Mouse (Mus musculus) forebrain, embryonic 14.5 days (tissue): ENCODE measurements around the gene Maco1. TPM values are rescaled to one million over a fixed set of nuclear protein-coding genes. Genes with fewer than 3 reads are reported as not detected.
A peak's percentile ranks its signal among the peaks of the same experiment; 100 is the strongest.
"Not testable (repeated sequence)": the region's sequence is repeated elsewhere in the genome, so short reads cannot be mapped to it uniquely, and the experiment has no call there.

Experiments
- ATAC-seq: fragments of 200-750 bp; cut with Nextera tagmentation; 2 replicates; pipeline ENCODE4 v1.8.0; 2017; ENCODE audit warnings: mild to moderate bottlenecking, moderate library complexity
- DNase-seq: peaks from one replicate; pipeline ENCODE4 v3.0.0-alpha.2; 2015; ENCODE audit warnings: low spot score
- H3K27ac ChIP-seq: fragments of 300-500 bp; sonication (generic); 2 replicates; pipeline ENCODE4 v1.5.1; 2014; ENCODE audit warnings: low read depth, mild to moderate bottlenecking, control low read depth, low read length, moderate library complexity
- H3K27me3 ChIP-seq: fragments of 300-500 bp; sonication (generic); replicated peaks from 2 replicates; pipeline ENCODE4 v1.6.1; 2014; ENCODE audit warnings: low read length, control low read depth, mixed read lengths; ENCODE audit not compliant: control insufficient read depth, insufficient read depth
- H3K36me3 ChIP-seq: fragments of 300-500 bp; sonication (generic); 2 replicates; pipeline ENCODE4 v1.6.1; 2014; ENCODE audit warnings: low read length, control low read depth; ENCODE audit not compliant: control insufficient read depth, insufficient read depth
- H3K4me1 ChIP-seq: fragments of 300-500 bp; sonication (generic); 2 replicates; pipeline ENCODE4 v1.6.1; 2014; ENCODE audit warnings: antibody characterized with exemption, low read length, control low read depth; ENCODE audit not compliant: control insufficient read depth, insufficient read depth
- H3K4me2 ChIP-seq: fragments of 300-500 bp; sonication (generic); 2 replicates; pipeline ENCODE4 v1.6.1; 2014; ENCODE audit warnings: mild to moderate bottlenecking, control low read depth, low read length
- H3K4me3 ChIP-seq: fragments of 300-500 bp; sonication (generic); 2 replicates; pipeline ENCODE4 v1.5.1; 2014; ENCODE audit warnings: low read depth, low read length, control low read depth
- H3K9ac ChIP-seq: fragments of 300-500 bp; sonication (generic); 2 replicates; pipeline ENCODE4 v1.6.1; 2014; ENCODE audit warnings: mild to moderate bottlenecking, low read length, control low read depth, moderate library complexity
- H3K9me3 ChIP-seq: fragments of 300-500 bp; sonication (generic); replicated peaks from 2 replicates; pipeline ENCODE4 v1.6.1; 2016; ENCODE audit warnings: low read length, control low read depth, mixed read lengths; ENCODE audit not compliant: control insufficient read depth
- WGBS: fragments of 180-500 bp; shearing (Covaris S2); extraction: QIAGEN DNeasy Blood & Tissue Kit; methylation state at CpG from one replicate; pipeline ENCODE4 v1.1.7; 2014; 5-methylcytosine and 5-hydroxymethylcytosine counted together
- polyA plus RNA-seq: library from polyadenylated mRNA; unstranded; fragments of >200 nt; fragmentation: Nextera tagmentation; extraction: Ambion mirVana; gene quantifications from 2 replicates; pipeline ENCODE4 v1.2.1, GENCODE M21; 2014

Maco1 gene
- polyA plus RNA-seq, 1 experiment from 2014 or later, result 81.9 TPM

DNA sequence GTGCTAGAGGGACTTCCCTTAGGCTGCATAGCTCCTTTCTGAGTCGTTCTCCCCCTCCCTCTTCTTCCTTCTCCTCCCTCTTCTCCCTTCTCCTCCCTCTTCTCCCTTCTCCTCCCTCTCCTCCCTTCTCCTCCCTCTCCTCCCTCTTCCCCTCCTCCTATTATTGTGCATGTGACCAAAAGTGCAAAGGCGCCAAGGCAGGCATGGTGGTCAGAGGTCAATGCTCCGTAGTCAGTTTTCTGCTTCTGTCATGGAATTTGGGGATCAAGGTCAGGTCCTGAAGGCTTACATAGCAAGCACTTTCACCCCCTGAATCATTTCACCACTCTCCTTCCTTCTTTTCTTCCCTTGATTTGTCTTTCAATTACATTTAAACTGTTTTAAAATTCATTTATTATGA, 54.3 kb downstream of the Maco1 start:
- 48% methylated on average over 3 of the region's 3 CpGs for WGBS
- no peaks in the 10 kb centered on the region for H3K4me1 ChIP-seq
- no peak overlapping the region for H3K4me2 ChIP-seq
- no peaks in the 10 kb centered on the region for H3K9me3 ChIP-seq
- no peak for DNase-seq
- peaks cover 33% of the 10 kb centered on the region for H3K36me3 ChIP-seq
- H3K4me3 ChIP-seq, result no peak overlapping the region
- H3K27me3 ChIP-seq, result no peaks in the 10 kb centered on the region
- no peak overlapping the region for H3K27ac ChIP-seq
- H3K9ac ChIP-seq, result no peak overlapping the region
- no peak for ATAC-seq

DNA sequence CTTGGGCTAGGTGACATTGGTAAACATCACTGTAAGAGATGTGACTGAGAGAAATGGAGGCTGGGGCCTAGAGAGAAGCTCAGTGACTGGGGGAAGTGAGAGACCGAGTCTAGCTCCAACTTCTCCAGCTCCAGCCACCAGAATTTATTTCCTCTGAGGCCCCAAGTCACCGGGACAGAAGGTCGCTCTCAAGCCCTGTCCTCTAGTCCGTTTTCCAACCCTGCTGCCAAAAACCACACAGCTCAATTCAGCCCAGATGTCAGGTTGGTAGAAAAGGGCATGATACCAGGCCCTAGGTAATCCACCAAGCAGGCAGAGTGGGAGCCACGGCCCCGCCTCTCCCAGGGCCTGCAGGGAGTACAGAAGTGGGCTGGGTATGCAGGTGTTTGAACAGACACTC, 55.5 kb downstream of the Maco1 start:
- DNase-seq (no peak), ATAC-seq (no peak)
- Histone ChIP-seq H3K27ac (no peak overlapping the region), H3K9ac (no peak overlapping the region), H3K27me3 (no peaks in the 10 kb centered on the region), H3K36me3 (peaks cover 21% of the 10 kb centered on the region), H3K4me1 (no peaks in the 10 kb centered on the region), H3K4me2 (no peak overlapping the region), H3K9me3 (no peaks in the 10 kb centered on the region), H3K4me3 (no peak overlapping the region)
- WGBS, result 80% methylated on average over 6 of the region's 6 CpGs

DNA sequence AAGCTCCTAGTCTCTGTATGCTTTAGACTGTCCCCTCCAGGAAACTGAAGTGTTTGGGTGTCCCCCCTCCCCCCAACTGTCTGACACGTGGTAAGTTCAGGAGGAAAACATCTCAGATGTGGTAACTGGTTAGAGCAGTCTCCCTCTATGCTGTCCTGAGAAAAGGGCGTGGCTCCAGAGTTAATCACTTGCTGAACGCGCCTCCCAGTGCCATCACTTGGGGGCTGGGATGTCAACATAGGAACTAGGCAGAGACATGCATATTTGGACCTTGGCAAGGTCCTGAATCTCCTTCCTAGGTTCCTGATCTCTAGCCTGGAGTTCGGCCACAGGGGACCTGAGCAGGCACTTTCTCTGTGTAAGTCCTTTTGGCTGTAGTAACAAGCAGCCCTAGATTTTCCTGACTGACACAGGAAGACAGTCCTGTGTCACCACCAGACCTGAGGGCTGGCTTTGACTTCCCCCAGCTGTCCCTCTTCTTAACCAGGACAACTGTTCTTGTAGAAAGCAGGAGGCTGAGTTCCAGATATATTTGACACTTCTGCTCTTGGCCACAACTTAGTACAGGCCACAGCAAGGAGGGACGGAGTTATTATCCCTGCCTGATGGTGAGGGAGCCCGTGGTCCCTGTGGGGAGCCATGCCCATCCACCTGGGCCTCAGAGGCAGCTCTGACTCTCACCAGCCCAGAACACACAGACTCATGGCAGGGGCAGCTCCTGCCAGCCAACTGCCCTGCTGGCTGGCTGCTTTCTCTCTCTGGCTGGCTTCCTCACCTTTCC, 56.4 kb downstream of the Maco1 start:
- Histone ChIP-seq H3K4me2 (no peak overlapping the region), H3K9ac (no peak overlapping the region), H3K4me3 (no peak overlapping the region), H3K27me3 (no peaks in the 10 kb centered on the region), H3K4me1 (no peaks in the 10 kb centered on the region), H3K9me3 (no peaks in the 10 kb centered on the region), H3K36me3 (peaks cover 12% of the 10 kb centered on the region), H3K27ac (no peak overlapping the region)
- ATAC-seq (no peak), DNase-seq (no peak)
- 29% methylated on average over 7 of the region's 7 CpGs for WGBS

DNA sequence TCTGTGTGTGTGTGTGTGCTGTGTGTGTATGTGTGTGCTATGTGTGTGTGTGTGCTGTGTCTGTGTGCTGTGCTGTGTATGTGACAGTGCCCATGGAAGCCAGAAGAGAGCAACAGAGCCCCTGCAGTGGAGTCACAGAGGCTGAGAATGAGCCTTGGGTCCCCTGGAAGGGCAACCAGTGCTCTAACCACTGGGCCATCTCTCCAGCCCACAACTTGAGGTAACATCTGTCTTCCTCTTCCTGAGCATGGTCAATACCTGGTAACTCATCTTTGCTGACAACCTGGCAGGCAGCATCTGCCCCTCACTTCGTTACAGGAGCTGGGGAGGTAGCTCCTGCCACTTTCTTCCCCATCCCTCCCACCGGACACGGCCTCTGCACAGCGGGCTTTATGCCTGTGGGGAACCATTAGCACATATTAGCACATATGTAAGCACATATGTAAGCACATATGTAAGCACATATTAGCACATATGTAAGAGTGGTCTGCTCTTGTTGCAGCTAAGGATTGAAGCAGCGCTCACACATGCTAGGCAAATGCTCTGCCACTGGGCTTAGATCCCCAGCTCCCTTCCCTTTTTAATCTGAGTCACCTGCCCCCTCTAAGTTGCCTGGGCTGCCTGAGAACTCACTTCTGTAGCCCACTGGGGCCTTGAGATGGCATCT, 57.2 kb downstream of the Maco1 start:
- no peak overlapping the region for H3K9ac ChIP-seq
- H3K27me3 ChIP-seq, result no peaks in the 10 kb centered on the region
- no peak overlapping the region for H3K27ac ChIP-seq
- WGBS, result 82% methylated on average over 5 of the region's 5 CpGs
- no peak overlapping the region for H3K4me3 ChIP-seq
- no peak overlapping the region for H3K4me2 ChIP-seq
- H3K36me3 ChIP-seq, result peaks cover 4% of the 10 kb centered on the region
- ATAC-seq (no peak), DNase-seq (no peak)
- no peaks in the 10 kb centered on the region for H3K4me1 ChIP-seq
- no peaks in the 10 kb centered on the region for H3K9me3 ChIP-seq

DNA sequence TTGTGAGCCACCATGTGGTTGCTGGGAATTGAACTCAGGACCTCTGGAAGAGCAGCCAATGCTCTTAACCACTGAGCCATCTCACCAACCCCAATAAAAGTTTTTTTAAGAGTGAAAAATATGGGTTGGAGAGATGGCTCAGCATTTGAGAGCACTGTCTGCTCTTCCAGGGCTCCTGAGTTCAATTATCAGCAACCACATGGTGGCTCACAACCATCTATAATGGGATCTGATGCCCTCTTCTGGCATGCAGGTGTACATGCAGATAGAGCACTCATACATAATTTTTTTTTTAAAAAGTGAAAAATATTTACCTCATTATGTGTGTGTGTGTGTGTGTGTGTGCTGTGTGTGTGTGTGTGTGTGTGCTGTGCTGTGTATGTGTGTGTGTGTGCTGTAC, 58.2 kb downstream of the Maco1 start:
- not testable (repeated sequence) for H3K4me1 ChIP-seq, DNase-seq, H3K4me2 ChIP-seq, H3K27ac ChIP-seq, H3K36me3 ChIP-seq, H3K4me3 ChIP-seq, ATAC-seq, H3K9ac ChIP-seq, H3K9me3 ChIP-seq, H3K27me3 ChIP-seq

DNA sequence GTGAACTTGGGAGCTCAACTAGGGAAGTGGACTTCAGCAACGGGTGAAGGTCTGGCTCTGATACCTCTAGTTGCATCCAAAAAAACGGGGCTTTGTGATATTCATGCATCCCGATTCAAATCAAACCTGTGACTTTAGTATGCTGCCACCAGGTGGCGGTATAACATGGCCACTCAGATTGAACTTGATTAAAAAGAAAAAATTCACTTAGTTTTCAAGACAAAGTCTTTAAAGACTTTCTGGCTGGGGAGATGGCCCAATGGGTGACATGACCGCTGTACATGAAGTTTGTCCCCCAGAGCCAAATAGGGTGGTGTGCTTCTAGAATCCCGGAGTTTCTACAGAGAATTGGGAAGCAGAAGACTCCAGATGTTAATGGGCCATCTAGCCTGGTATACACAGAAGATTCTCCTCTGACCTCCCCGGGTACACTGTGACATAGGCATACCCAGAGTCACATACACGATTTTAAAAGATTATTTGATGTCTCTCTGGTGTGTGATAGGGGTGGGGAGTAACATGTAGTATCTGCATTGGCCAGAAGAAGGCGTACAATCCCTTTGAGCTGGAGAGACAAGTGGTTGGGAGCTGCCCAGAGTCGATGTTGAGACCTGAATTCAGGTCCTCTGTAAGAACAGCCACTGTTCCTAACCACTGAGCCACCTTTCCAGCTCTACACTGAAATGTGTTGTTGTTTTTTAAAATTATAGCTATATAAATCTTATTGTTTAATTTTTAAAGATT, 59.8 kb downstream of the Maco1 start:
- ATAC-seq (no peak), DNase-seq (peak; percentile 81)
- Histone ChIP-seq H3K9me3 (no peaks in the 10 kb centered on the region), H3K4me3 (no peak overlapping the region), H3K27ac (no peak overlapping the region), H3K27me3 (no peaks in the 10 kb centered on the region), H3K4me1 (no peaks in the 10 kb centered on the region), H3K9ac (no peak overlapping the region), H3K36me3 (no peaks in the 10 kb centered on the region), H3K4me2 (no peak overlapping the region)
- 50% methylated on average over 10 of the region's 10 CpGs for WGBS

DNA sequence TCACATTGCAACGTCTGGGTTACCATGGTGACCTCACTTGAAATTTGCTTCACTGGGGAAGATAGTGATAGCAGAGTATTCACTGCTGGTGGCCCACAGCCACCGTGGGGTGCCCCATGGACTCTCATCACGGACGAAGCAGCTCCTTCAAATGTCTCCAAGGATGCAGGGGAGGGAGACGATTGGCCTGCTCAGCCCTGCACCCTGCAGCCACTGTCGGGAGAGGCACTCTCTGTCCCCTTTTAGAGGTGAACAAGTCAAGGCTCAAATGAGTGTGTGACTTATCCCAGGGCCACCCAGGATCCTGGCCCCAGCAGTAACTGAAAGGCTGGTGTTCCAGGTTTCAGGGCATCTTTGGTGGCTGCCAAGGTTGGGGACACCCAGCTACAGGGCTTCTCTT, 61.4 kb downstream of the Maco1 start:
- no peak for ATAC-seq
- H3K36me3 ChIP-seq, result no peaks in the 10 kb centered on the region

DNA sequence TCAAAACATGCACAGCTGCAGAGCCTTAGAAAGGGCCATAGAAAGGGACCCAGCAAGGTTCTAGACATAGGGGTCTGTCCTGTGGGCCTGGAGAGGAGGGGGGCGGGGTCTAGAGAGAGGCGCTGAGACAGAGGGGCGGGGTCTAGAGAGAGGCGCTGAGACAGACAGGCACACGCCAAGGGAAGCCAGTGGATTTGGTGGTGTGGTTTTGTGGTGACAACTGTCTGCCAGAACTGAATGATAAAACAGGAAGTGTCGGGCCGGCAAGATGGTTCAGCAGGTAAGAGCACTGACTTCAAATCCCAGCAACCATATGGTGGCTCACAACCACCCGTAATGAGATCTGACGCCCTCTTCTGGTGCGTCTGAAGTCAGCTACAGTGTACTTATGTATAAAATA, 66.2 kb downstream of the Maco1 start:
- H3K4me3 ChIP-seq, result no peak overlapping the region
- 34% methylated on average over 10 of the region's 10 CpGs for WGBS
- no peak overlapping the region for H3K4me2 ChIP-seq
- H3K9me3 ChIP-seq, result no peaks in the 10 kb centered on the region
- H3K9ac ChIP-seq, result no peak overlapping the region
- no peaks in the 10 kb centered on the region for H3K4me1 ChIP-seq
- DNase-seq (no peak), ATAC-seq (no peak)
- no peaks in the 10 kb centered on the region for H3K36me3 ChIP-seq
- no peak overlapping the region for H3K27ac ChIP-seq
- no peaks in the 10 kb centered on the region for H3K27me3 ChIP-seq

More for the DNA sequence above, 61.4 kb downstream of the Maco1 start:
- 59% methylated on average over 6 of the region's 6 CpGs for WGBS
- Histone ChIP-seq H3K4me1 (no peaks in the 10 kb centered on the region), H3K9ac (no peak overlapping the region), H3K27ac (no peak overlapping the region), H3K9me3 (no peaks in the 10 kb centered on the region), H3K4me3 (no peak overlapping the region), H3K27me3 (no peaks in the 10 kb centered on the region), H3K4me2 (no peak overlapping the region)
- no peak for DNase-seq

DNA sequence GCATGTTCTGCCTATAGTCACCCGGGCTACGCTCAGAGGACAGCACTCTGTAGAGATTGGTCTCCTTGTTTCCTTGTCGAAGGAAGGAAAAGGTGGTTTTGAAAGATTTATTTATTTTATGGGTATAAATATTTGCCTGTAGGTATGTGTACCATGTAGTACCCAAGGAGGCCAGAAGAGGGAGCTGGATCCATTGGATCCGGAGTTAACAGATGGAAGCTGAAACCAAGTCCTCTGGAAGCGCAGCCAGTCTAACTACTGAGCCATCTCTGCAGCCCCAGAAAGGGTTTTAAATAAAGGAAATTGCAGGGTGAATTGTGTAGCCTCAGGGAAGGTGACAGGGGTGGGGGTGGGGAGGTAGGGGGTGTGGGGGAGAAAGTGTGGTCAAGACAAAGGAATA, 68.4 kb downstream of the Maco1 start:
- ATAC-seq, result no peak
- Histone ChIP-seq H3K9me3 (no peaks in the 10 kb centered on the region), H3K4me2 (no peak overlapping the region), H3K36me3 (no peaks in the 10 kb centered on the region), H3K4me3 (no peak overlapping the region), H3K4me1 (no peaks in the 10 kb centered on the region), H3K27ac (no peak overlapping the region), H3K27me3 (no peaks in the 10 kb centered on the region), H3K9ac (no peak overlapping the region)
- WGBS, result 54% methylated on average over 5 of the region's 5 CpGs
- DNase-seq, result peak; percentile 53
